Mouse (Mus musculus): Measurements from ENCODE around the gene Adamts7. TPM values are rescaled to one million over a fixed set of nuclear protein-coding genes. Genes with fewer than 3 reads are reported as not detected.

Gene Adamts7
- polyA plus RNA-seq, 1 experiment from 2014 or later: 3.2 TPM

GRCm38 (mm10) chr9:90203233-90203632, 40.4 kb downstream of the Adamts7 start:
- Histone ChIP-seq H3K27me3 (ENCODE audit: control insufficient read depth, insufficient read depth, low read length) (no peaks in the 10 kb centered on the region), H3K4me3 (ENCODE audit: low read depth, low read length) (no peak overlapping the region), H3K9me3 (ENCODE audit: control insufficient read depth, low read length) (no peaks in the 10 kb centered on the region), H3K36me3 (ENCODE audit: control insufficient read depth, insufficient read depth, low read length) (peaks cover 20% of the 10 kb centered on the region), H3K4me1 (replicated peaks; ENCODE audit: control insufficient read depth, insufficient read depth) (no peaks in the 10 kb centered on the region), H3K27ac (replicated peaks) (no peak overlapping the region), H3K4me2 (replicated peaks; ENCODE audit: low read depth) (no peak overlapping the region), H3K9ac (ENCODE audit: low read length) (no peak overlapping the region)
- ATAC-seq (ENCODE audit: low FRiP score, low TSS enrichment): no peak
- DNase-seq (ENCODE audit: low spot score): no peak
- TF ChIP-seq EP300 (optimal IDR thresholded peaks at IDR 0.05): no peak
- no peak for TF ChIP-seq CTCF (IDR thresholded peaks at IDR 0.05; ENCODE audit: low read depth)
- WGBS: 83% methylated on average over 5 of the region's 5 CpGs

- DNase-seq (ENCODE audit: low spot score) (no peak), ATAC-seq (ENCODE audit: low FRiP score, low TSS enrichment) (no peak)
- peaks cover 20% of the 10 kb centered on the region for H3K36me3 ChIP-seq (ENCODE audit: control insufficient read depth, insufficient read depth, low read length)
- H3K9ac ChIP-seq (ENCODE audit: low read length): no peak overlapping the region
- WGBS: 61% methylated on average over 8 of the region's 8 CpGs
- H3K4me2 ChIP-seq (replicated peaks; ENCODE audit: low read depth): no peak overlapping the region
- H3K27me3 ChIP-seq (ENCODE audit: control insufficient read depth, insufficient read depth, low read length): no peaks in the 10 kb centered on the region
- TF ChIP-seq CTCF (IDR thresholded peaks at IDR 0.05; ENCODE audit: low read depth): peak; percentile 56
- no peak for TF ChIP-seq EP300 (optimal IDR thresholded peaks at IDR 0.05)
- H3K9me3 ChIP-seq (ENCODE audit: control insufficient read depth, low read length): no peaks in the 10 kb centered on the region
- no peaks in the 10 kb centered on the region for H3K4me1 ChIP-seq (replicated peaks; ENCODE audit: control insufficient read depth, insufficient read depth)
- H3K27ac ChIP-seq (replicated peaks): no peak overlapping the region
- H3K4me3 ChIP-seq (ENCODE audit: low read depth, low read length): no peak overlapping the region
These were observed 41.6 kb downstream of the Adamts7 start for GRCm38 (mm10) chr9:90204396-90204915.

- H3K9ac ChIP-seq (ENCODE audit: low read length): no peak overlapping the region
- no peaks in the 10 kb centered on the region for H3K27me3 ChIP-seq (ENCODE audit: control insufficient read depth, insufficient read depth, low read length)
- DNase-seq (ENCODE audit: low spot score) (peak; percentile 82), ATAC-seq (ENCODE audit: low FRiP score, low TSS enrichment) (peak; percentile 63)
- no peaks in the 10 kb centered on the region for H3K9me3 ChIP-seq (ENCODE audit: control insufficient read depth, low read length)
- no peaks in the 10 kb centered on the region for H3K4me1 ChIP-seq (replicated peaks; ENCODE audit: control insufficient read depth, insufficient read depth)
- TF ChIP-seq EP300 (optimal IDR thresholded peaks at IDR 0.05): no peak
- TF ChIP-seq CTCF (IDR thresholded peaks at IDR 0.05; ENCODE audit: low read depth): peak; percentile 96
- no peak overlapping the region for H3K27ac ChIP-seq (replicated peaks)
- peaks cover 28% of the 10 kb centered on the region for H3K36me3 ChIP-seq (ENCODE audit: control insufficient read depth, insufficient read depth, low read length)
- no peak overlapping the region for H3K4me2 ChIP-seq (replicated peaks; ENCODE audit: low read depth)
- WGBS: 42% methylated on average over 2 of the region's 2 CpGs
- H3K4me3 ChIP-seq (ENCODE audit: low read depth, low read length): no peak overlapping the region
These were observed 43.6 kb downstream of the Adamts7 start for GRCm38 (mm10) chr9:90206500-90206899.

- TF ChIP-seq EP300 (optimal IDR thresholded peaks at IDR 0.05) (no peak), CTCF (IDR thresholded peaks at IDR 0.05; ENCODE audit: low read depth) (no peak)
- H3K4me1 ChIP-seq (replicated peaks; ENCODE audit: control insufficient read depth, insufficient read depth): no peaks in the 10 kb centered on the region
- WGBS: 70% methylated on average over 8 of the region's 8 CpGs
- H3K36me3 ChIP-seq (ENCODE audit: control insufficient read depth, insufficient read depth, low read length): peaks cover 28% of the 10 kb centered on the region
- H3K27ac ChIP-seq (replicated peaks): no peak overlapping the region
- ATAC-seq (ENCODE audit: low FRiP score, low TSS enrichment) (no peak), DNase-seq (ENCODE audit: low spot score) (no peak)
- H3K9ac ChIP-seq (ENCODE audit: low read length): no peak overlapping the region
- no peak overlapping the region for H3K4me3 ChIP-seq (ENCODE audit: low read depth, low read length)
- H3K27me3 ChIP-seq (ENCODE audit: control insufficient read depth, insufficient read depth, low read length): no peaks in the 10 kb centered on the region
- no peaks in the 10 kb centered on the region for H3K9me3 ChIP-seq (ENCODE audit: control insufficient read depth, low read length)
- no peak overlapping the region for H3K4me2 ChIP-seq (replicated peaks; ENCODE audit: low read depth)
These were observed 44.9 kb downstream of the Adamts7 start for GRCm38 (mm10) chr9:90207808-90208207.

- no peak overlapping the region for H3K4me3 ChIP-seq (ENCODE audit: low read depth, low read length)
- H3K27me3 ChIP-seq (ENCODE audit: control insufficient read depth, insufficient read depth, low read length): no peaks in the 10 kb centered on the region
- no peak overlapping the region for H3K27ac ChIP-seq (replicated peaks)
- H3K9me3 ChIP-seq (ENCODE audit: control insufficient read depth, low read length): no peaks in the 10 kb centered on the region
- H3K4me2 ChIP-seq (replicated peaks; ENCODE audit: low read depth): no peak overlapping the region
- H3K4me1 ChIP-seq (replicated peaks; ENCODE audit: control insufficient read depth, insufficient read depth): no peaks in the 10 kb centered on the region
- WGBS: 71% methylated on average over 6 of the region's 6 CpGs
- no peak overlapping the region for H3K9ac ChIP-seq (ENCODE audit: low read length)
- no peak for TF ChIP-seq EP300 (optimal IDR thresholded peaks at IDR 0.05)
- no peak for TF ChIP-seq CTCF (IDR thresholded peaks at IDR 0.05; ENCODE audit: low read depth)
- DNase-seq (ENCODE audit: low spot score) (no peak), ATAC-seq (ENCODE audit: low FRiP score, low TSS enrichment) (no peak)
- peaks cover 26% of the 10 kb centered on the region for H3K36me3 ChIP-seq (ENCODE audit: control insufficient read depth, insufficient read depth, low read length)
These were observed 45.8 kb downstream of the Adamts7 start for GRCm38 (mm10) chr9:90208655-90209054.

GRCm38 (mm10) chr9:90213127-90213526, 50.3 kb downstream of the Adamts7 start:
- ATAC-seq (ENCODE audit: low FRiP score, low TSS enrichment) (no peak), DNase-seq (ENCODE audit: low spot score) (no peak)
- H3K4me2 ChIP-seq (replicated peaks; ENCODE audit: low read depth): no peak overlapping the region
- no peak for TF ChIP-seq CTCF (IDR thresholded peaks at IDR 0.05; ENCODE audit: low read depth)
- no peak for TF ChIP-seq EP300 (optimal IDR thresholded peaks at IDR 0.05)
- H3K27me3 ChIP-seq (ENCODE audit: control insufficient read depth, insufficient read depth, low read length): no peaks in the 10 kb centered on the region
- WGBS: 75% methylated on average over 3 of the region's 3 CpGs
- H3K27ac ChIP-seq (replicated peaks): no peak overlapping the region
- H3K9me3 ChIP-seq (ENCODE audit: control insufficient read depth, low read length): no peaks in the 10 kb centered on the region
- H3K9ac ChIP-seq (ENCODE audit: low read length): no peak overlapping the region
- no peaks in the 10 kb centered on the region for H3K4me1 ChIP-seq (replicated peaks; ENCODE audit: control insufficient read depth, insufficient read depth)
- no peak overlapping the region for H3K4me3 ChIP-seq (ENCODE audit: low read depth, low read length)
- H3K36me3 ChIP-seq (ENCODE audit: control insufficient read depth, insufficient read depth, low read length): peaks cover 20% of the 10 kb centered on the region; the same call in 1 of the 2 replicates
